Mouse (Mus musculus) olfactory bulb, adult 2 months (tissue): ENCODE measurements around the gene Chn2. TPM values are rescaled to one million over a fixed set of nuclear protein-coding genes. Genes with fewer than 3 reads are reported as not detected.

Experiments used
- H3K27ac ChIP-seq: fragments of 200-500 bp; 2 replicates; pipeline ENCODE4 v1.5.1; 2012; ENCODE audit warnings: low read depth, low read length; ENCODE audit not compliant: insufficient read depth
- H3K4me1 ChIP-seq: fragments of 200-500 bp; 2 replicates; pipeline ENCODE4 v1.6.1; 2012; ENCODE audit warnings: low read length; ENCODE audit not compliant: control insufficient read depth, insufficient read depth
- H3K4me3 ChIP-seq: fragments of 200-500 bp; 2 replicates; pipeline ENCODE4 v1.5.1; 2012; ENCODE audit warnings: mild to moderate bottlenecking, low read depth, low read length, moderate library complexity; ENCODE audit not compliant: insufficient read depth
- CTCF ChIP-seq: fragments of 200-500 bp; IDR thresholded peaks from 2 replicates; pipeline ENCODE4 v1.5.1; 2012; ENCODE audit warnings: low read depth, mild to moderate bottlenecking, low read length, moderate library complexity; ENCODE audit not compliant: insufficient read depth
- POLR2A ChIP-seq: fragments of 200-500 bp; IDR thresholded peaks from 2 replicates; pipeline ENCODE4 v1.6.1; 2012; ENCODE audit warnings: mild to moderate bottlenecking, low read depth, low read length, moderate library complexity; ENCODE audit not compliant: insufficient read depth
- WGBS: fragments of 180-500 bp; shearing (Covaris S2); methylation state at CpG from one replicate; pipeline ENCODE4 v1.1.7; 2018; 5-methylcytosine and 5-hydroxymethylcytosine counted together
- polyA plus RNA-seq: library from polyadenylated mRNA; stranded (reverse); fragments of >200 nt; gene quantifications from 2 replicates; pipeline ENCODE4 v1.2.4, GENCODE M21; 2012; ENCODE audit warnings: low replicate concordance; ENCODE audit not compliant: missing spikeins, insufficient read depth, insufficient read length

Gene Chn2
- polyA plus RNA-seq, 1 experiment = not detected

DNA sequence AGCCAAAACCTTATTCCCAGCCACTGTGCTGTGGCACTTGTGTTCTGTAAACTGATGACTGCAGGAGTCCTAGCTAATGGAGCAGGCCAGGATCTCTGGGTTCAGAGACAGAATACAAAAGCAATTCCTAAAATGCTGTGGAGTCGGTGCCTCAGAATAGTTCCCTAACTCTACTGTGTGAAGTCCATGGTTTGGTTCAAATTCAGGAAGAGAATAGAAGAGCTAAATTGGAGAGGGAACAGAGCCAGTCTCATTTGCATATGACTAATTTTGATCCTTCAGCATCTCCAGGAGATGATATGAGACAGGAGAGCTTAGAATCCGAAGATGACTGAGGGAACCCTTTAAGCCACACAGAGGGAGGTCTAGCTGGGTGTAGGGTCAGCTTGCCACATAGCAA lies 90.2 kb downstream of the Chn2 start:
- no peak overlapping the region for H3K27ac ChIP-seq
- WGBS = 62% methylated on average over 2 of the region's 2 CpGs
- peaks cover 22% of the 10 kb centered on the region for H3K4me1 ChIP-seq
- TF ChIP-seq POLR2A (no peak), CTCF (no peak)
- no peak overlapping the region for H3K4me3 ChIP-seq

- TF ChIP-seq POLR2A = no peak
- no peak for TF ChIP-seq CTCF
- Histone ChIP-seq H3K4me1 (peaks cover 16% of the 10 kb centered on the region), H3K27ac (no peak overlapping the region), H3K4me3 (no peak overlapping the region)
- WGBS = 97% methylated on average over 3 of the region's 3 CpGs
Observed at GRCm38 (mm10) chr6:54130881-54131280, 91.5 kb downstream of the Chn2 start.

DNA sequence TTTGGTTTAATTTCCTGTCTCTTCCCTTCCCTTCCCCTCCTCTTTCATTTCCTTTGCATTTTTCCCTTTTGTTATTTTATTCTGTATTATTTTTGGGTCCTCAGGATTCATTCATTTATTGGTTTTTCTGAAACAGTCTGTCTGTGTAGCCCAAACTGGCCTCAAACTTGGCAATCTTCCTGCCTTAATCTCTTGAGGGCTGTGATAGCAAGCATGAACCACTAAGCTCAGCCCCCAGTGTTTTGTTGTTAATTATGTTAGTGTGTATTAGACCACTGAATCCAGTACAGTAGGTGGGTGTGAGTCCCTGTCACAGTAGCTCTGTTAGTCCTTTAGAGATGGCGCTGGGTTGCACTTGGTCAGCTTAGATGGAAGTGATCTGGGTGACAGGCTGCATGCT lies 93.2 kb downstream of the Chn2 start:
- no peak overlapping the region for H3K27ac ChIP-seq
- peaks cover 7% of the 10 kb centered on the region for H3K4me1 ChIP-seq
- 87% methylated on average over 1 of the region's 1 CpGs for WGBS
- TF ChIP-seq POLR2A = no peak
- no peak for TF ChIP-seq CTCF
- no peak overlapping the region for H3K4me3 ChIP-seq

DNA sequence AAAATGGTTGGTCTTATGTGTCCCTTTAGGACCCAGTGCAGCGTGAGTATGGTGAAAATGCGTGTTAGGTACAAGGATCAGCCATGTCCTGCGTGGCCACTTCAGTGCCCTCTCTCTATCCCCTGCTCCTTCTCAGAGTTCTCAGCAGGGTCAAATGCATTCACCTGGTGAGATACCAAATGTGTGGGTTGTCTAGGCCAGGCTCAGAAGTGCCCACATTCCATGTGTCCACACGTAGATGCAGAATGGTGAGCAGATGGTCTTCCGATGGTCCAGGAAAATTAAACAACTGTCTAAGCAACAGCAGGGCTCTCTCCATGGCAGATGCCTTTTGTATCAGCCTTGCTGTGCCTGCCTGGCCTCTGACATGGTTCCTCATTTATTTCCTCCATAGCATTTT lies 93.9 kb downstream of the Chn2 start:
- H3K4me3 ChIP-seq = no peak overlapping the region
- no peak for TF ChIP-seq POLR2A
- TF ChIP-seq CTCF = no peak
- H3K27ac ChIP-seq = no peak overlapping the region
- WGBS = 93% methylated on average over 5 of the region's 5 CpGs
- peaks cover 5% of the 10 kb centered on the region for H3K4me1 ChIP-seq

- peaks cover 4% of the 10 kb centered on the region; the same call in 1 of the 2 replicates for H3K4me1 ChIP-seq
- no peak for TF ChIP-seq POLR2A
- TF ChIP-seq CTCF = no peak
- WGBS = 88% methylated on average over 9 of the region's 9 CpGs
- H3K27ac ChIP-seq = no peak overlapping the region
- H3K4me3 ChIP-seq = no peak overlapping the region
Observed at GRCm38 (mm10) chr6:54138157-54138556, 98.8 kb downstream of the Chn2 start.

DNA sequence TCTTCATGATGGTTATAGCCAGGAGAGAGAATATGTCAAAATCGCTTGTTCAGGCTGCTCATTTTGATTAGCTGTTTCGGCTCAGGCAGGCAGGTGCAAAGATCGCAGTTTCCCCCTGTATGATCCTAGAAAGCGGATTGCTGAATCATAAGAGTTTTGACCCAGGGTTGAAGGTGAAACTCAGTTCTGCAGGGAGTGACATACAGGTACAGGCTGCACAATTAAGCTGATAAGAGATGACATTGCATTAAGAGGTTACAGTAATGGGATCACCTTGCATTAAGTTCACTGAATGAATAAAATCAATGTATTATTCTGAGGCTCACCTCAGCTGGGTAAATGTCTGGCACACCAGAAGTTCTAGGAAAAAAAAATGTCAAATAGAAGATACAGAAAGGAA lies 101.1 kb downstream of the Chn2 start:
- 99% methylated on average over 4 of the region's 4 CpGs for WGBS
- H3K4me1 ChIP-seq = peaks cover 4% of the 10 kb centered on the region; the same call in 1 of the 2 replicates
- no peak overlapping the region for H3K4me3 ChIP-seq
- TF ChIP-seq CTCF = no peak
- TF ChIP-seq POLR2A = no peak
- no peak overlapping the region for H3K27ac ChIP-seq

- H3K27ac ChIP-seq = no peak overlapping the region
- no peak for TF ChIP-seq POLR2A
- TF ChIP-seq CTCF = no peak
- no peak overlapping the region for H3K4me3 ChIP-seq
- whole genome bisulfite sequencing = 69% methylated on average over 3 of the region's 3 CpGs
- peaks cover 4% of the 10 kb centered on the region; the same call in 1 of the 2 replicates for H3K4me1 ChIP-seq
Observed at GRCm38 (mm10) chr6:54141165-54141564, 101.8 kb downstream of the Chn2 start.

DNA sequence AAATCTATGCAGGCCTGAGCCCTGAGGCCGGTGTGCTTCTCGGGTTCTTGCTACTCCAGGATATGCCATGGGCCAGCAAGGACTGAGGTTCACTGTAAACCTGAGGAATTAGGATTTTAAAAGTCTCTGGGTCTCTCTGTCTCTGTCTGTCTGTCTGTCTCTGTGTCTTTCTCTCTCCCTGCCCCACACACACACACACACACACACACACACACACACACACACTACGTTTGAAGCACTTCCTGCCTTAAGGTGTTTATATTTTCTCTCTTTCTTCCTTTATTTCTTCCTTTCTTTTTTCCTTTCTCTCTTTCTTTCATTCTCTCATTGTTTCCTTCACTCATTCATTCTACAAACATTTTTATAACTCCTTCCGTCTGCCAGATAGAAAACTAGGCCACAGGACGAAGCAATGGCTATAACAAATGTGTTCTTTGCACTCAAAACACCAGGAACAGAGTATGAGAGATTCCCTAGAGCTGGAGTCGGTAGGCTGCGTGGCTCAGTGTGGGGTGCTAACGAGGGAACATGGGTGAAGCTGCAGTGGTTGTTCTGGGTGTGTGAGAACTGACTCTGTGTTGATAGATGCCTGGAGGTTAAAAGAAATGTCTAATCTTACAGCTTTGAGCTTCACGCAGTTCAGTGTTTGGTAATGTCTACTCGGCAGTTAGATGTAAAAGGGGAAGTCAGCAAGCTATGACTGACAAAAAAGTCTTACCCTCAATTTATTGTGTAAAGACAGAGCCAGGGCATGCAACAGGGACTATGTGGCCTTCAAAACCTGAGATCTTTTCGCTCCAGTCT lies 103.7 kb downstream of the Chn2 start:
- no peak for TF ChIP-seq CTCF
- 81% methylated on average over 11 of the region's 11 CpGs for WGBS
- Histone ChIP-seq H3K4me1 (peaks cover 4% of the 10 kb centered on the region; the same call in 1 of the 2 replicates), H3K4me3 (no peak overlapping the region), H3K27ac (no peak overlapping the region)

DNA sequence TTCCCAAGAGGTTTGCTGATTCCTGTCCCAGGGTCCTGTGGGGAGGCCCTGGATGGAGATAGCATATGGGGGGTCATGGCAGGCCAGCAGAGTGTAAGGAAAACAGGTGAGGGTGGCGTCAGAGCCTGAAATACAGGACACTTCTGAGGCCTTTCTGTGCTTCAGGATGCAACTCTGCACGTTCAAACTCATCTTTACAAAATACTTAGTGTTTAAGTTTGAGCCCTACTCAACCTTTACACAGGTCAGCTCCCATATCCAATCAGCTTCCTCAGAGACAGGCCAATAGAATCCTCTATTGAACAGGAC lies 104.3 kb downstream of the Chn2 start:
- peaks cover 4% of the 10 kb centered on the region; the same call in 1 of the 2 replicates for H3K4me1 ChIP-seq
- WGBS = 92% methylated on average over 2 of the region's 2 CpGs
- no peak overlapping the region for H3K4me3 ChIP-seq
- TF ChIP-seq POLR2A (no peak), CTCF (no peak)
- H3K27ac ChIP-seq = no peak overlapping the region

DNA sequence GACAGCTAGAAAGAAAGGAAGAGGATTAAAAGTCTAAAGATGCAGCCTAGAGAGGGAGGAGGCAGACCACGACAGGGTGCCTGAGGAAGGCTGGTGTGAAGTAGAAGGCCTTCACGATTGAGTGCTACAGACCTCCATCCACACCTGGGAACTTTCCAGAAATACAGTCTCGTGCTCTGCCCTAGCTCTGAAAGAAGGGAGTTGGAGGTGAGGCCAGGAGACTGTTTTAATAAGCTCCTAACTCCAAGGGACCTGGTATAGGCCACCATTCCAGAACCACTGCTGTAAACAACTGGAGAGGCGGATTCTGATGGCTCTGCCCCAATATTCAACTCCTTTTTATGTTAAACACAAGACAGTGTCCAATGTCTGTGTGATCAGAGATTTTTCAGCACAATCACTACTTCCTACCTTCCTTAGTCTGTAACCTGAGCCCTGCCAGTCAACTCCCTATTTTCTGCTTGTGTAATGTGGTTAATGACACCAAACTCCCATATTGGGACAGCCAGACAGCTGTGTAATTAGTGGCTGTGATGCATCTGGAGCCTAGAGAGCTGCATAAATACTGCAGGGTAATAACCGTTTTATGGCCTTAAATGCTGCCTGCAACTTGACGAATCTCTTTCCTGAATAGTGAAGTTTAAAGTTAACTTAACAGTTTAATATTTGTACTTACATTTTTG lies 109.6 kb downstream of the Chn2 start:
- no peak overlapping the region for H3K27ac ChIP-seq
- H3K4me3 ChIP-seq = no peak overlapping the region
- WGBS = 52% methylated on average over 6 of the region's 6 CpGs

More for the DNA sequence above, 109.6 kb downstream of the Chn2 start:
- TF ChIP-seq POLR2A (no peak), CTCF (no peak)
- H3K4me1 ChIP-seq = peaks cover 6% of the 10 kb centered on the region
